Mouse (Mus musculus) heart, embryonic 15.5 days (tissue): ENCODE measurements around the gene Fntb. TPM values are rescaled to one million over a fixed set of nuclear protein-coding genes. Genes with fewer than 3 reads are reported as not detected.

Source experiments
- ATAC-seq: fragments of 200-750 bp; cut with Nextera tagmentation; replicated peaks from 2 replicates; pipeline ENCODE4 v1.8.0; 2017; ENCODE audit warnings: low read depth, moderate TSS enrichment; ENCODE audit not compliant: insufficient number of reproducible peaks, insufficient read depth, low FRiP score
- H3K27ac ChIP-seq: fragments of 300-500 bp; sonication (generic); 2 replicates; pipeline ENCODE4 v1.5.1; 2015; ENCODE audit warnings: mild to moderate bottlenecking, inconsistent platforms
- H3K27me3 ChIP-seq: fragments of 300-500 bp; sonication (generic); 2 replicates; pipeline ENCODE4 v1.6.1; 2015; ENCODE audit warnings: inconsistent platforms
- H3K36me3 ChIP-seq: fragments of 300-500 bp; sonication (generic); 2 replicates; pipeline ENCODE4 v1.6.1; 2015; ENCODE audit warnings: mild to moderate bottlenecking, inconsistent platforms
- H3K4me1 ChIP-seq: fragments of 300-500 bp; sonication (generic); replicated peaks from 2 replicates; pipeline ENCODE4 v1.6.1; 2015; ENCODE audit warnings: inconsistent platforms
- H3K4me2 ChIP-seq: fragments of 300-500 bp; sonication (generic); 2 replicates; pipeline ENCODE4 v1.6.1; 2015; ENCODE audit warnings: inconsistent platforms, mild to moderate bottlenecking, moderate library complexity
- H3K4me3 ChIP-seq: fragments of 300-500 bp; sonication (generic); 2 replicates; pipeline ENCODE4 v1.5.1; 2015; ENCODE audit warnings: mild to moderate bottlenecking, inconsistent platforms
- H3K9ac ChIP-seq: fragments of 300-500 bp; sonication (generic); 2 replicates; pipeline ENCODE4 v1.6.1; 2015; ENCODE audit warnings: mild to moderate bottlenecking, inconsistent platforms
- H3K9me3 ChIP-seq: fragments of 300-500 bp; sonication (generic); replicated peaks from 2 replicates; pipeline ENCODE4 v1.6.1; 2016; ENCODE audit warnings: inconsistent platforms
- WGBS: fragments of 180-500 bp; shearing (Covaris S2); methylation state at CpG from one replicate; pipeline ENCODE4 v1.1.7; 2015; ENCODE audit warnings: mixed read lengths; 5-methylcytosine and 5-hydroxymethylcytosine counted together
- polyA plus RNA-seq: library from polyadenylated mRNA; unstranded; fragments of >200 nt; fragmentation: Nextera tagmentation; extraction: Ambion mirVana; gene quantifications from 2 replicates; pipeline ENCODE4 v1.2.1, GENCODE M21; 2015

Gene Fntb
- polyA plus RNA-seq, 1 experiment from 2014 or later, result 20.8 TPM

GRCm38 (mm10) chr12:76817176-76817575 is 51.8 kb downstream of the Fntb start:
- H3K27me3 ChIP-seq, result peaks cover 19% of the 10 kb centered on the region

DNA sequence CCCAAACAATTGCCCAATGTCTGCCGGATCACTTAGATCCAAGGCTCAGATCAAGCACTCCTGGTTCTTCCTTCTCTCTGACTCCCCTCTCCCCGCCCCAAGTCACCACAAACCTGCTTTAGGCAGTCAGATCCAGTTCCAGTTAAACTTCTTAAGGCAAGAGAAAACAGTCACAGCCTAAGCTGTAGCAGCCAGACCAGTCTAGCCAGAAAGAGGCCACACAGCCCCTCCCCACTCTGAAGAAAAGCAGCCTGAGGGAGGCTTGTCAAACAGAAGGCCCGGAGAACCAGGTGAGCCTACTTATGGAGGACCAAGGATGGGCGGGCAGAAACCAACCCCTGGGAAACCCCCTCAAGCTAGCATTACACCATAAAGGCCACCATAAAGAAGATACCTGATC is 52.7 kb downstream of the Fntb start:
- Histone ChIP-seq H3K4me3 (no peak overlapping the region), H3K36me3 (no peaks in the 10 kb centered on the region), H3K4me1 (peaks cover 12% of the 10 kb centered on the region), H3K27ac (no peak overlapping the region; the same call in 1 of the 2 replicates), H3K9me3 (no peaks in the 10 kb centered on the region), H3K9ac (no peak overlapping the region), H3K4me2 (no peak overlapping the region), H3K27me3 (peaks cover 23% of the 10 kb centered on the region)
- no peak for ATAC-seq
- 74% methylated on average over 4 of the region's 4 CpGs for WGBS

More at GRCm38 (mm10) chr12:76817176-76817575, 51.8 kb downstream of the Fntb start:
- Histone ChIP-seq H3K4me3 (no peak overlapping the region), H3K9me3 (no peaks in the 10 kb centered on the region), H3K27ac (no peak overlapping the region), H3K9ac (no peak overlapping the region), H3K4me1 (peaks cover 9% of the 10 kb centered on the region; the same call in 1 of the 2 replicates), H3K4me2 (no peak overlapping the region), H3K36me3 (no peaks in the 10 kb centered on the region)
- no peak for ATAC-seq
- 56% methylated on average over 4 of the region's 4 CpGs for WGBS

GRCm38 (mm10) chr12:76818908-76819307 is 53.5 kb downstream of the Fntb start:
- Histone ChIP-seq H3K4me1 (peaks cover 12% of the 10 kb centered on the region), H3K9me3 (no peaks in the 10 kb centered on the region), H3K27ac (no peak overlapping the region), H3K9ac (no peak overlapping the region), H3K27me3 (peaks cover 31% of the 10 kb centered on the region), H3K36me3 (no peaks in the 10 kb centered on the region), H3K4me3 (no peak overlapping the region), H3K4me2 (no peak overlapping the region)
- no peak for ATAC-seq
- 86% methylated on average over 9 of the region's 9 CpGs for WGBS

DNA sequence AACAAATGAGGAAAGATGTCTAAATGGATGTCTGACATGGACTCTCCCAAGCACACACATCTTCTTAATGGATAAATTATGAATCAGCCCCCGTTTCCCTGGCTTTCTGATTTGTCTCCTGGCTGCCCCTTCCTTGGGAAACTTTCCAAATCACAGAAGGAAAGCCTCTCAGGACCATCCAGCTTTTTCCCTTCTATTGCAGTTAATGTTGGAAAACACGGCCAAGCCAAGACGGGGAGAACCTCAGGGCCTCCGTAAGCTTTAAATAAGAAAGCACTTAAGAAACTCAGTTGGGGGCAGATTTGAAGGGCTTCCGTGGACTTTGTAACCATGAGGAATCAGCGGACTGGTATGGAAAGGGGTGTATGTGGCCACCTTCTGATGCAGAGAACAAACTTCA is 54.4 kb downstream of the Fntb start:
- Histone ChIP-seq H3K36me3 (no peaks in the 10 kb centered on the region), H3K9ac (no peak overlapping the region), H3K4me1 (peaks cover 12% of the 10 kb centered on the region), H3K27ac (no peak overlapping the region), H3K4me3 (no peak overlapping the region), H3K9me3 (no peaks in the 10 kb centered on the region), H3K4me2 (no peak overlapping the region), H3K27me3 (peaks cover 34% of the 10 kb centered on the region)
- ATAC-seq, result no peak
- 71% methylated on average over 6 of the region's 6 CpGs for WGBS

- Histone ChIP-seq H3K27ac (no peak overlapping the region), H3K36me3 (no peaks in the 10 kb centered on the region), H3K9me3 (no peaks in the 10 kb centered on the region), H3K27me3 (peaks cover 42% of the 10 kb centered on the region), H3K9ac (no peak overlapping the region), H3K4me3 (no peak overlapping the region), H3K4me1 (peaks cover 12% of the 10 kb centered on the region), H3K4me2 (peak overlapping the region; percentile 95; the same call in 1 of the 2 replicates)
- no peak for ATAC-seq
- 52% methylated on average over 4 of the region's 4 CpGs for WGBS
Observed at GRCm38 (mm10) chr12:76820615-76821014, 55.2 kb downstream of the Fntb start.

- H3K4me3 ChIP-seq, result peak overlapping the region; percentile 66
- H3K36me3 ChIP-seq, result no peaks in the 10 kb centered on the region
- WGBS, result under 1% methylated on average over 64 of the region's 66 CpGs
- peak; percentile 51; the same call in 1 of the 2 replicates for ATAC-seq
- H3K4me2 ChIP-seq, result peak overlapping the region; percentile 95
- peak overlapping the region; percentile 78 for H3K9ac ChIP-seq
- H3K27ac ChIP-seq, result no peak overlapping the region
- H3K27me3 ChIP-seq, result peaks cover 44% of the 10 kb centered on the region
- peaks cover 12% of the 10 kb centered on the region for H3K4me1 ChIP-seq
- no peaks in the 10 kb centered on the region for H3K9me3 ChIP-seq
Observed at GRCm38 (mm10) chr12:76822002-76822650, 56.7 kb downstream of the Fntb start.

DNA sequence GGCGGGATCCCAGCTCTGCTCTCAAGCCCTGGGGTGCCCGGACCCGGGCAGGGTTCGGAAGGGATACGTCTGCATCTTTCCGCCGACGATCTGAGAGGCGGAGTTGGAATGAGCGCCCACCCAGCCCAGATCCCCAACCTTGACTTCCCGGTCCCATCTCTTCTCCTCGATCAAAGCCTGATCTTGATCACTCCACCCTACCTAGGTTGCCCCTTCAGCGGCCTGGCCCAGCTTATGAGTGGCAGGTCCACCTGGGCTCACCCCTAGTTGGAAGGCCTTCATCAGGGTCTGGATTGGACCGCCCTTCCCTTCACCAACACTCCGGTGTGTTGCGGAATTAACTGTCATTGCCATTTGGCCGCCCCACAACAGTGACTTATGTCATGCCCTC is 57.3 kb downstream of the Fntb start, which contains the start of gene Rab15:
Gene Rab15, minus strand, starts transcription at position 258 of the 391 bp plus-strand sequence.
- H3K36me3 ChIP-seq, result no peaks in the 10 kb centered on the region
- H3K4me2 ChIP-seq, result peak within 1 kb of the TSS; percentile 95
- H3K9ac ChIP-seq, result peak within 1 kb of the TSS; percentile 78
- H3K9me3 ChIP-seq, result no peaks in the 10 kb centered on the region
- peaks cover 44% of the 10 kb centered on the region for H3K27me3 ChIP-seq
- ATAC-seq, result no peak
- H3K4me3 ChIP-seq, result peak within 1 kb of the TSS; percentile 66
- no peak within 1 kb of the TSS for H3K27ac ChIP-seq
- H3K4me1 ChIP-seq, result peaks cover 11% of the 10 kb centered on the region
- 5% methylated on average over 17 of the region's 17 CpGs for WGBS

DNA sequence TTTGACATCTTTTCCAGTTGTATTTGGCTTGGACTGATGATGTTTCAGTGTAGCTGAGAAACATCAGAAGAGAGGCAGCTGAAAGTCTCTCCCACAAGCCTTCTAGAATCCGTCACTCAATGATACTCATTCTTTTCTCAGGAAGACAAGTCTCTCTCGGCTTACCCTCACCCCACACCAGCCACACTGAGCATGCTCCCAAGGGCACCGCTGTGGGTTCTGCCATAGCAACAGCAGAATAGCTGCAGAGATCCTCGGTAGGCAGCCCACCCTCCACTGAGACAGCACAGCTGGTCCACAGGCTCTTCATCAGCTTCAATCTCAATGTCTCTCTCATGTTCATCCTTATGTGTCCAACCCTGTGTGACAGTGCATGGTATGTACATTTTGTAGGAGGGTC is 59.9 kb downstream of the Fntb start:
- Histone ChIP-seq H3K9ac (no peak overlapping the region), H3K9me3 (no peaks in the 10 kb centered on the region), H3K4me2 (no peak overlapping the region), H3K4me1 (peaks cover 9% of the 10 kb centered on the region), H3K36me3 (no peaks in the 10 kb centered on the region), H3K27me3 (peaks cover 39% of the 10 kb centered on the region), H3K27ac (no peak overlapping the region), H3K4me3 (no peak overlapping the region)
- WGBS, result 63% methylated on average over 4 of the region's 4 CpGs
- no peak for ATAC-seq

- Histone ChIP-seq H3K4me1 (no peaks in the 10 kb centered on the region), H3K27me3 (no peaks in the 10 kb centered on the region), H3K4me3 (no peak overlapping the region), H3K4me2 (no peak overlapping the region), H3K36me3 (no peaks in the 10 kb centered on the region), H3K27ac (no peak overlapping the region), H3K9ac (no peak overlapping the region), H3K9me3 (no peaks in the 10 kb centered on the region)
- WGBS, result 6% methylated on average over 3 of the region's 3 CpGs
- no peak for ATAC-seq
Observed at GRCm38 (mm10) chr12:76832704-76833103, 67.3 kb downstream of the Fntb start.

DNA sequence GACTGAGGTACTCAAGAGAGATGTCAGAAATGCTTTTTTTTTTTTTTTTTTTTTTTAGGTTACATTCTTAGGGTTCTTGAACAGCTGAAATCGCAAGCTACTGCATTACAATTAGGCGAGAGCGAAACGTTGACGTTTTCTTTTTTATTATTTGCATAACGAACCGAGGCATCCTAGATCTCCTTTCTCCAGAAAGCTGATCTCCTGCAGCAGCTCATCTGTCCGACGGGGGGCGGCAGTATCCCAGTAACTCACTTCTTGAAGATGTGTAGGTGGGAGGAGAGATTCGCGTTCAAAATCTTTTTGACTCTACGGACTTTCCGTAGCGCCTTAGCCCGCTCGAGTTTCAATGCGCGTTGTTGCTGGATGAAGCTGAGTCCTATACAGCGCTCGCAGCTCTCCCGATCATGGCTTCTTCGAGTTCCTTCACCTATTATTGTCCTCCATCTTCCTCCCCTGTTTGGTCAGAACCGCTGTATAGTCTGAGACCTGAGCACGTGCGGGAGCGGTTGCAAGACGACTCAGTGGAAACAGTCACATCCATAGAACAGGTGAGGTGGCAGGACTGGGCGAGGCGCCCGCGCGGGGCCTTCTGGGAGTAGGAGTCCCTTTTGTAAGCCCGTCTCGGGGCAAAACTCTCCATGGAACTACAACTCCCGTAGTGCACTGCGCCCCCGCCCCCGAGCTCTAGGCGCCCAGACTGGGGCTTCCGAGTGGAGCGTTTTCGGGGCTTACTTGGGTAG is 71.9 kb downstream of the Fntb start:
- Histone ChIP-seq H3K9ac (peak overlapping the region; percentile 76), H3K9me3 (no peaks in the 10 kb centered on the region), H3K36me3 (no peaks in the 10 kb centered on the region), H3K4me3 (peak overlapping the region; percentile 83), H3K4me2 (peak overlapping the region; percentile 70), H3K27me3 (no peaks in the 10 kb centered on the region), H3K27ac (peak overlapping the region; percentile 76), H3K4me1 (peaks cover 6% of the 10 kb centered on the region)
- ATAC-seq, result peak; percentile 98
- WGBS, result under 1% methylated on average over 43 of the region's 43 CpGs

- Histone ChIP-seq H3K27me3 (no peaks in the 10 kb centered on the region), H3K27ac (peak overlapping the region; percentile 76), H3K9ac (peak overlapping the region; percentile 76), H3K4me3 (peak overlapping the region; percentile 83), H3K4me1 (peaks cover 6% of the 10 kb centered on the region), H3K36me3 (no peaks in the 10 kb centered on the region), H3K9me3 (no peaks in the 10 kb centered on the region), H3K4me2 (peak overlapping the region; percentile 70)
- ATAC-seq, result no peak
- 10% methylated on average over 21 of the region's 21 CpGs for WGBS
Observed at GRCm38 (mm10) chr12:76837844-76838650, 72.7 kb downstream of the Fntb start.
